Comparison of ENCODE assay signal across 24 mouse cellular contexts in genomic region chr3:127679703-127680102, GRCm38 (mm10). TPM values are rescaled to one million over a fixed set of nuclear protein-coding genes. Genes with fewer than 3 reads are reported as not detected.
DNase-seq lines count a peak whose midpoint lies in the region; TF ChIP-seq lines count a peak whose summit lies in the region.
"Had no signal": no experiment of that assay in that cellular context is flagged by ENCODE, and none has a peak within 500 bp of the region (broad histone marks: within the 10 kb centered on the region; RNA-seq: fewer than 3 reads in every experiment).

No protein-coding gene starts in this region.

- no peaks in the 10 kb centered on the region for H3K9me3 ChIP-seq in ES-E14 (ENCODE audit: control insufficient read depth, insufficient read depth, low read depth, low read length)
- H3K9me3 ChIP-seq: embryonic facial prominence, embryonic 15.5 days; forebrain, embryonic 10.5 days; G1E; heart, embryonic 15.5 days; hindbrain, embryonic 10.5 days had no signal

- in situ Hi-C loops in ES-E14 (cut with MboI; ENCODE audit: low sequenced_read_pairs in 2 of 2, unreplicated experiment in 2 of 2): no loop called here

- H3K9ac ChIP-seq in ES-E14 (ENCODE audit: insufficient read depth, low read depth, low read length, poor library complexity, severe bottlenecking): no peak overlapping the region
- H3K9ac ChIP-seq: embryonic facial prominence, embryonic 15.5 days; heart, embryonic 15.5 days; hindbrain, embryonic 14.5 days had no signal

- no peaks in the 10 kb centered on the region for H3K4me1 ChIP-seq in ES-E14 (ENCODE audit: control insufficient read depth in 2 of 2, insufficient read depth in 2 of 2, low read length in 2 of 2, poor library complexity in 1 of 2)
- H3K4me1 ChIP-seq: embryonic facial prominence, embryonic 15.5 days; forebrain, embryonic 10.5 days; heart, embryonic 15.5 days; hindbrain, embryonic 10.5 days had no signal

- no peak overlapping the region for H3K27ac ChIP-seq in ES-E14 (ENCODE audit: insufficient read depth, low read depth, low read length, poor library complexity, severe bottlenecking)
- H3K27ac ChIP-seq: embryonic facial prominence, embryonic 15.5 days; forebrain, embryonic 10.5 days; heart, adult 2 months; heart, embryonic 15.5 days; hindbrain, embryonic 10.5 days; hindbrain, embryonic 14.5 days had no signal

- DNase-seq in kidney, adult 18-20 months: peak; percentile 17
- no peak for DNase-seq in kidney, postnatal 10 days
- peak; percentile 8 to 24 for DNase-seq in kidney, postnatal 36 days
- no peak for DNase-seq in kidney, postnatal 4 days
- no peak for DNase-seq in ES-E14 (ENCODE audit: low read depth, low spot score)
- DNase-seq in retina, postnatal 1 day: no peak
- DNase-seq: adrenal gland, postnatal 10 days; cerebellum, adult 11 months; cerebellum, adult 8-10 months; cerebellum, postnatal 14 days; embryo, embryonic 11 days; gastrocnemius, postnatal 10 days; heart, adult 2 months had no signal

- no peak overlapping the region for H3K4me3 ChIP-seq in ES-E14 (ENCODE audit: insufficient read depth in 1 of 2, low read depth in 1 of 2, low read length in 2 of 2, poor library complexity in 1 of 2, severe bottlenecking in 1 of 2)
- H3K4me3 ChIP-seq: embryonic facial prominence, embryonic 15.5 days; erythroblast, embryonic 14.5 days; forebrain, embryonic 10.5 days; heart, adult 2 months; heart, embryonic 15.5 days; hindbrain, embryonic 10.5 days had no signal

- H3K36me3 ChIP-seq in ES-E14 (ENCODE audit: control insufficient read depth, insufficient read depth, low read length, poor library complexity, severe bottlenecking): no peaks in the 10 kb centered on the region
- H3K36me3 ChIP-seq: embryonic facial prominence, embryonic 15.5 days; forebrain, embryonic 10.5 days; G1E; heart, embryonic 15.5 days; hindbrain, embryonic 10.5 days had no signal

TF ChIP-seq in ES-E14, 5 proteins besides CTCF, POLR2A, EP300 and RAD21:
- TF ChIP-seq MAFK (IDR thresholded peaks at IDR 0.05; ENCODE audit: insufficient read depth, low read depth, low read length) (peak; percentile 99), ZC3H11A (IDR thresholded peaks at IDR 0.05; ENCODE audit: borderline replicate concordance, low read depth, low read length) (no peak)

RNA-seq across cellular contexts. Expression of gene Neurog2, which starts 46.8 kb away (rescaled TPM):
- 0.18 TPM in 1 of 2 replicates, not detected in the other for total RNA-seq in ES-E14 (2012; rRNA removed)
- total RNA-seq: adrenal gland, postnatal 10 days; adrenal gland, postnatal 4 days; common myeloid progenitor, adult 5-6 weeks; gastrocnemius, postnatal 10 days; gastrocnemius, postnatal 4 days; heart, adult 2 months; heart, postnatal 25 days had no signal

Comparison
In these comparisons a context has a peak if more than half of its experiments do, and no peak if none do; other contexts are left out.
1. DNase-seq: peak in kidney, adult 18-20 months (single experiment) and kidney, postnatal 36 days (2 of 2); none in kidney, postnatal 10 days (single experiment), kidney, postnatal 4 days (0 of 2), ES-E14 (single experiment) and retina, postnatal 1 day (single experiment).